Mouse (Mus musculus) spleen, embryonic (tissue): Measurements from ENCODE around the gene Pak4.
"Not testable (repeated sequence)": the region's sequence is repeated elsewhere in the genome, so short reads cannot be mapped to it uniquely, and the experiment has no call there.

Experiments used
- CTCF ChIA-PET: fragments of 350-600 bp; sonication (Branson Sonifier 250); formaldehyde crosslinking; loops from one replicate; lab custom pipeline; 2022; lab: Charles Lee

Pak4 gene

GRCm38 (mm10) chr7:28567539-28567938 is 30.4 kb downstream of the Pak4 start:
- CTCF ChIA-PET, result interaction anchor here (0.7 kb wide), 1 partner anchor 158 kb away, joined by 3 read pairs; no protein-coding TSS in a partner anchor

- CTCF ChIA-PET, result no interaction called here
Measured at GRCm38 (mm10) chr7:28565407-28565806, 32.6 kb downstream of the Pak4 start.

GRCm38 (mm10) chr7:28562951-28563350 is 35.0 kb downstream of the Pak4 start:
- CTCF ChIA-PET, result no interaction called here

- CTCF ChIA-PET, result no interaction called here
Measured at GRCm38 (mm10) chr7:28562371-28562770, 35.6 kb downstream of the Pak4 start.

GRCm38 (mm10) chr7:28561967-28562366 is 36.0 kb downstream of the Pak4 start:
- CTCF ChIA-PET, result no interaction called here

- CTCF ChIA-PET, result no interaction called here
Measured at GRCm38 (mm10) chr7:28560856-28561255, 37.1 kb downstream of the Pak4 start.

- CTCF ChIA-PET, result no interaction called here
Measured at GRCm38 (mm10) chr7:28558486-28558885, 39.5 kb downstream of the Pak4 start.

- CTCF ChIA-PET, result no interaction called here
Measured at GRCm38 (mm10) chr7:28557708-28558107, 40.3 kb downstream of the Pak4 start.

- CTCF ChIA-PET, result no interaction called here
Measured at GRCm38 (mm10) chr7:28557069-28557468, 40.9 kb downstream of the Pak4 start.

- CTCF ChIA-PET, result no interaction called here
Measured at GRCm38 (mm10) chr7:28555939-28556535, 41.9 kb downstream of the Pak4 start.

- CTCF ChIA-PET, result no interaction called here
Measured at GRCm38 (mm10) chr7:28553076-28553475, 44.9 kb downstream of the Pak4 start.

- CTCF ChIA-PET, result no interaction called here
Measured at GRCm38 (mm10) chr7:28547628-28548027, 50.4 kb downstream of the Pak4 start.

- CTCF ChIA-PET, result no interaction called here
Measured at GRCm38 (mm10) chr7:28547154-28547553, 50.8 kb downstream of the Pak4 start, which contains the start of gene Nccrp1. Gene Nccrp1 (minus strand): TSS chr7:28547254.

- CTCF ChIA-PET, result no interaction called here
Measured at GRCm38 (mm10) chr7:28546649-28547048, 51.3 kb downstream of the Pak4 start.

GRCm38 (mm10) chr7:28545891-28546210 is 52.1 kb downstream of the Pak4 start:
- CTCF ChIA-PET, result no interaction called here

GRCm38 (mm10) chr7:28545048-28545890 is 52.7 kb downstream of the Pak4 start:
- CTCF ChIA-PET, result interaction anchor here (0.6 kb wide), 1 partner anchor 125 kb away, joined by 3 read pairs; no protein-coding TSS in a partner anchor

GRCm38 (mm10) chr7:28544051-28544601 is 53.9 kb downstream of the Pak4 start:
- CTCF ChIA-PET, result no interaction called here

GRCm38 (mm10) chr7:28540526-28540925 is 57.5 kb downstream of the Pak4 start, which contains the start of gene Sycn:
Gene Sycn (plus strand): TSS chr7:28540885.
- CTCF ChIA-PET, result interaction anchor here (0.5 kb wide), 1 partner anchor 85 kb away, joined by 3 read pairs; no protein-coding TSS in a partner anchor

- CTCF ChIA-PET, result not testable (repeated sequence)
Measured at GRCm38 (mm10) chr7:28538886-28539285, 59.1 kb downstream of the Pak4 start.

- CTCF ChIA-PET, result interaction anchor here (0.5 kb wide), 1 partner anchor 90 kb away, joined by 3 read pairs; no protein-coding TSS in a partner anchor
Measured at GRCm38 (mm10) chr7:28532005-28532404, 66.0 kb downstream of the Pak4 start.

GRCm38 (mm10) chr7:28527922-28528719 is 69.9 kb downstream of the Pak4 start:
- CTCF ChIA-PET, result interaction anchor here (0.7 to 0.8 kb wide), 4 partner anchors 15 to 88 kb away, joined by 3 to 5 read pairs (median 4); no protein-coding TSS in a partner anchor
